Comparison of ENCODE assay signal across 18 mouse cellular contexts in genomic region chr2:172222394-172222785, GRCm38 (mm10). TPM values are rescaled to one million over a fixed set of nuclear protein-coding genes. Genes with fewer than 3 reads are reported as not detected.
DNase-seq lines count a peak whose midpoint lies in the region; ATAC-seq lines count a peak whose summit lies in the region.
"Had no signal": no experiment of that assay in that cellular context is flagged by ENCODE, and none has a peak within 500 bp of the region (broad histone marks: within the 10 kb centered on the region; RNA-seq: fewer than 3 reads in every experiment).

No protein-coding gene starts in this region.

- no peaks in the 10 kb centered on the region for H3K9me3 ChIP-seq in kidney, embryonic 15.5 days (replicated peaks)
- H3K9me3 ChIP-seq: intestine, embryonic 15.5 days; liver, embryonic 15.5 days; midbrain, embryonic 13.5 days; stomach, embryonic 15.5 days had no signal

- no peak overlapping the region for H3K4me2 ChIP-seq in kidney, embryonic 15.5 days
- H3K4me2 ChIP-seq: intestine, embryonic 15.5 days; liver, embryonic 15.5 days; midbrain, embryonic 13.5 days; stomach, embryonic 15.5 days had no signal

- DNase-seq in adrenal gland, adult (ENCODE audit: inconsistent age in 2 of 2, low spot score in 1 of 2): peak; percentile 21 to 36
- DNase-seq in adrenal gland, postnatal 4 days (ENCODE audit: low spot score in 2 of 2): no peak
- peak; percentile 26 for DNase-seq in kidney, postnatal 10 days
- DNase-seq in testis, postnatal 14 days (ENCODE audit: low spot score): peak; percentile 48
- DNase-seq in testis, postnatal 10 days (ENCODE audit: low spot score): no peak
- no peak for DNase-seq in thymus, postnatal 25 days
- no peak for DNase-seq in embryo, embryonic 9.5 days (ENCODE audit: extremely low spot score)

- no peak overlapping the region for H3K4me3 ChIP-seq in kidney, embryonic 15.5 days (replicated peaks)
- H3K4me3 ChIP-seq: intestine, embryonic 15.5 days; liver, embryonic 15.5 days; midbrain, embryonic 13.5 days; stomach, embryonic 15.5 days had no signal

- no peaks in the 10 kb centered on the region for H3K4me1 ChIP-seq in kidney, embryonic 15.5 days
- H3K4me1 ChIP-seq: intestine, embryonic 15.5 days; liver, embryonic 15.5 days; midbrain, embryonic 13.5 days; stomach, embryonic 15.5 days had no signal

- no peak overlapping the region for H3K9ac ChIP-seq in kidney, embryonic 15.5 days
- H3K9ac ChIP-seq: intestine, embryonic 15.5 days; liver, embryonic 15.5 days; midbrain, embryonic 13.5 days; stomach, embryonic 15.5 days had no signal

- peaks cover 13% of the 10 kb centered on the region for H3K27me3 ChIP-seq in kidney, embryonic 15.5 days

- H3K27ac ChIP-seq in kidney, embryonic 15.5 days: no peak overlapping the region
- H3K27ac ChIP-seq: gastrocnemius, adult 2 months; intestine, embryonic 15.5 days; layer of hippocampus, adult 2 months; liver, embryonic 15.5 days; macrophage; midbrain, embryonic 13.5 days; stomach, embryonic 15.5 days had no signal

- WGBS in kidney, embryonic 15.5 days: 16% methylated on average over 6 of the region's 6 CpGs

- ATAC-seq in kidney, embryonic 15.5 days (replicated peaks; ENCODE audit: low FRiP score): no peak
- ATAC-seq: intestine, embryonic 15.5 days had no signal

- no peaks in the 10 kb centered on the region for H3K36me3 ChIP-seq in kidney, embryonic 15.5 days
- H3K36me3 ChIP-seq: intestine, embryonic 15.5 days; liver, embryonic 15.5 days; midbrain, embryonic 13.5 days; stomach, embryonic 15.5 days had no signal

RNA-seq across cellular contexts. Expression of gene Mc3r, which starts 25.9 kb away (rescaled TPM):
- not detected for total RNA-seq in adrenal gland, postnatal 4 days (2021)
- polyA plus RNA-seq in kidney, embryonic 15.5 days (2015; fragmentation: Nextera tagmentation; extraction: Ambion mirVana): not detected in 2 replicates
- total RNA-seq: gastrocnemius, adult 2 months; hematopoietic stem cell, adult 5-6 weeks; layer of hippocampus, adult 2 months had no signal
- polyA plus RNA-seq: intestine, embryonic 15.5 days; limb, embryonic 11.5 days; macrophage; small intestine, adult 2 months; stomach, embryonic 15.5 days had no signal

Comparison
In these comparisons a context has a peak if more than half of its experiments do, and no peak if none do; other contexts are left out.
1. DNase-seq: peak in adrenal gland, adult (2 of 2), kidney, postnatal 10 days (single experiment) and testis, postnatal 14 days (single experiment); none in adrenal gland, postnatal 4 days (0 of 2), testis, postnatal 10 days (single experiment), thymus, postnatal 25 days (single experiment) and embryo, embryonic 9.5 days (single experiment).